Mouse (Mus musculus): Measurements from ENCODE around the gene Gm3435. TPM values are rescaled to one million over a fixed set of nuclear protein-coding genes. Genes with fewer than 3 reads are reported as not detected.
"Not testable (repeated sequence)": the region's sequence is repeated elsewhere in the genome, so short reads cannot be mapped to it uniquely, and the experiment has no call there.

The Gm3435 gene
- polyA plus RNA-seq, 1 experiment from 2014 or later, result 10.6 TPM

DNA sequence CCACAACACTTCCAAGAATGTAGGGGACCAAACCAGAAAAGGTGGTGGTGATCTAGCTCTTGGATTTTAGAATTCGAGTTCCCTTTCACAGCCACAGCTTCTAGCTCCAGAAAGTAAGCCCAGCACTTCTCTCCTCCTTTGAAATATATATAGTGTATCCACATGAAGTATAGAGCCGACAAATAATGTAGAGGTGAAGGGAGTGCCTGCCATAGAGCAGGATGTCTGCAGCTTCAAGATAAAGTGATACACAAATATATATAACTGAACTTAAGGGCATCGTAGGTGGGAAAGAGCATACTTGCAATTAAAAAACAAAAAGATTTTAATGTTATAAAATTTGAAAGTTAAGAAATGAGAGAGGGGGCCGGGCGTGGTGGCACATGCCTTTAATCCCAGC lies 15.8 kb upstream of the Gm3435 start:
- H3K27ac ChIP-seq; H3K9me3 ChIP-seq (replicated peaks); H3K4me1 ChIP-seq; H3K27me3 ChIP-seq; H3K36me3 ChIP-seq (ENCODE audit: poor library complexity, severe bottlenecking); ATAC-seq; H3K4me3 ChIP-seq; H3K4me2 ChIP-seq; H3K9ac ChIP-seq: not testable (repeated sequence)
- no CpG with 5 or more reads among the region's 5 CpGs for WGBS

DNA sequence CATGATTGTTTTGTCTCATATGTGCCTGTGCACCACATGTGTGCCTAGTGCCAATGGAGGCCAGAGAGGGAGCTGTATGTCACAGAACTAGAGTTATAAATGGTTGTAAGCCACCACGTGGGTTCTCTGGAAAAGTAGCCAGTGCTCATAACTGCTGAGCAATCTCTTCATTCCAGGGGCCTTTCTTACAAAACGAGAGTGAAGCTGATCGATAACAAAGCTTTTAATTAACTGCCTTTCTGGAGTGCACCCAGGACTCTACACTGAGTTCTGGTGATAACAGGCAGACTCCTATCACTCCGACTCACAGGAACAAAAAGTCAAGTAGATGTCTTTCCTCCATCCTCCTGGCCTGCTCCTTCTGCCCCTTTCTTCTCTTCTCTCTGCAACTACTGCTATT lies 9.9 kb upstream of the Gm3435 start:
- H3K4me3 ChIP-seq, ATAC-seq: not testable (repeated sequence)
- no CpG with 5 or more reads among the region's 4 CpGs for WGBS

DNA sequence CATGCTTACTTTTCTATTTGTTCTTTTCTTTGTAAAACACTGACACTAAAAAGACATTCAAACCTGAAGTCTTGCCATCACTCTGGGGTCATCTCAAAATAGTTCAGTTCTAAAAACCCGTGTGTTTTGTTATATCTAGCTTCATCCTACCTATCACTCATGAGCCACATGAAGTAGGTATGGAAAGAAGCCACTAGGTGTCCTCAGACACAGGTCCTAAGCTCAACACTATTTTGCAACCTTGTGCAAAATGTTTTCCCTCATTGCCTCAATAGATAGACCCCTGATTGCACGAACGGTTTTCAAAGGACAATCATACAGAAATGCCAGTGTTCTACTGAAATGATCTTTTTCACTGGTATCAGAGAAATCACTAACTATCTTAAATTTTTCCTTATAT lies 888 bp upstream of the Gm3435 start:
- not testable (repeated sequence) for H3K27ac ChIP-seq; H3K9ac ChIP-seq; H3K4me3 ChIP-seq; H3K4me1 ChIP-seq; H3K4me2 ChIP-seq; H3K36me3 ChIP-seq (ENCODE audit: poor library complexity, severe bottlenecking); H3K9me3 ChIP-seq (replicated peaks); ATAC-seq; H3K27me3 ChIP-seq
- no CpG with 5 or more reads among the region's 3 CpGs for WGBS

More for the DNA sequence above, 9.9 kb upstream of the Gm3435 start:
- not testable (repeated sequence) for H3K9ac ChIP-seq; H3K4me1 ChIP-seq; H3K36me3 ChIP-seq (ENCODE audit: poor library complexity, severe bottlenecking); H3K27me3 ChIP-seq; H3K27ac ChIP-seq; H3K4me2 ChIP-seq; H3K9me3 ChIP-seq (replicated peaks)

DNA sequence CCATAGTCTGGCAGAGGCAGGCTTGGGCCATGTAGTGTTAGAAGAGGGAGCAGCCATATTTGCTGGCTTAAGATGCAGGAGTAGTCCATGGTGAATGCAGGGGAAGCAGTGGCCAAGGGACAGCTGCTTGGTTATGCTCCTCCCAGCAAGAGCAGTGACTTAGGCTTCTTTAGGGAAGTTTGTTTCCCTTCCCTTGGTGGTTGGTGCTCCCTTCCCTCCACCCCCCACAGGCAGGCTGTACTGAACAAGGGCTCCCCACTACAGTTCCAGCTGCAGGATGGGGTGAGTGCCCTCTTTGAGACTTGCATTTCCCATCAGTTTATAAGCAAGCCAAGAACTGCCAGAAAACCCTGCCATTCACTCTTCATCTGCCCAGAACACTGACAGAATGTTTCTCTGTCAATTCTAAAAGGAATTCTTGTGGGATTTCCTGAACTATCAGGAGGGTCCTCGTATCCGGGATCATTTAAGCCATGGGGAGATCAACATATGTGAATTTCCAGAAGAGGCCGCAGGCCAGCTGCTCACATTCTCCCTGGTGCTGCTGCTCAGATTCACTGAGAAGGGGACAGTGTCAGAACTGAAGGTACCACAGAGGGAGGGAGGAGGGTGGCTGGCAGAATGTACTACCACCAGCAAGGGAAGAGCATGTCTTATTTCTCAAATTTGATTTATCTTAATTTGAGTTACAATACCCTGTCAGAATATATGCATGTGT lies 11.7 kb downstream of the Gm3435 start:
- not testable (repeated sequence) for H3K9me3 ChIP-seq (replicated peaks); H3K4me1 ChIP-seq; H3K4me2 ChIP-seq; ATAC-seq; H3K4me3 ChIP-seq; H3K27ac ChIP-seq; H3K36me3 ChIP-seq (ENCODE audit: poor library complexity, severe bottlenecking); H3K27me3 ChIP-seq; H3K9ac ChIP-seq
- WGBS, result 84% methylated on average over 3 of the region's 3 CpGs

- not testable (repeated sequence) for H3K4me3 ChIP-seq; H3K4me1 ChIP-seq; H3K9me3 ChIP-seq (replicated peaks); H3K27ac ChIP-seq; H3K27me3 ChIP-seq; H3K36me3 ChIP-seq (ENCODE audit: poor library complexity, severe bottlenecking); H3K4me2 ChIP-seq; H3K9ac ChIP-seq
- WGBS, result no CpG with 5 or more reads among the region's 97 CpGs
- peak; percentile 76 for ATAC-seq
These were observed 14.0 kb downstream of the Gm3435 start for GRCm38 (mm10) chr17:15023878-15024492.

- not testable (repeated sequence) for H3K4me3 ChIP-seq; H3K27ac ChIP-seq; H3K36me3 ChIP-seq (ENCODE audit: poor library complexity, severe bottlenecking); H3K27me3 ChIP-seq; H3K4me1 ChIP-seq; H3K4me2 ChIP-seq; H3K9me3 ChIP-seq (replicated peaks); H3K9ac ChIP-seq
- no CpG with 5 or more reads among the region's 48 CpGs for WGBS
- ATAC-seq, result peak; percentile 93
These were observed 14.7 kb downstream of the Gm3435 start for GRCm38 (mm10) chr17:15024502-15025193.

DNA sequence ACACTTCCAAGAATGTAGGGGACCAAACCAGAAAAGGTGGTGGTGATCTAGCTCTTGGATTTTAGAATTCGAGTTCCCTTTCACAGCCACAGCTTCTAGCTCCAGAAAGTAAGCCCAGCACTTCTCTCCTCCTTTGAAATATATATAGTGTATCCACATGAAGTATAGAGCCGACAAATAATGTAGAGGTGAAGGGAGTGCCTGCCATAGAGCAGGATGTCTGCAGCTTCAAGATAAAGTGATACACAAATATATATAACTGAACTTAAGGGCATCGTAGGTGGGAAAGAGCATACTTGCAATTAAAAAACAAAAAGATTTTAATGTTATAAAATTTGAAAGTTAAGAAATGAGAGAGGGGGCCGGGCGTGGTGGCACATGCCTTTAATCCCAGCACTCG lies 15.5 kb downstream of the Gm3435 start:
- H3K36me3 ChIP-seq (ENCODE audit: poor library complexity, severe bottlenecking); H3K4me3 ChIP-seq; H3K9ac ChIP-seq; H3K9me3 ChIP-seq (replicated peaks); H3K27me3 ChIP-seq; ATAC-seq; H3K4me2 ChIP-seq; H3K27ac ChIP-seq; H3K4me1 ChIP-seq: not testable (repeated sequence)
- WGBS, result no CpG with 5 or more reads among the region's 6 CpGs

DNA sequence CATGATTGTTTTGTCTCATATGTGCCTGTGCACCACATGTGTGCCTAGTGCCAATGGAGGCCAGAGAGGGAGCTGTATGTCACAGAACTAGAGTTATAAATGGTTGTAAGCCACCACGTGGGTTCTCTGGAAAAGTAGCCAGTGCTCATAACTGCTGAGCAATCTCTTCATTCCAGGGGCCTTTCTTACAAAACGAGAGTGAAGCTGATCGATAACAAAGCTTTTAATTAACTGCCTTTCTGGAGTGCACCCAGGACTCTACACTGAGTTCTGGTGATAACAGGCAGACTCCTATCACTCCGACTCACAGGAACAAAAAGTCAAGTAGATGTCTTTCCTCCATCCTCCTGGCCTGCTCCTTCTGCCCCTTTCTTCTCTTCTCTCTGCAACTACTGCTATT lies 21.4 kb downstream of the Gm3435 start:
- not testable (repeated sequence) for ATAC-seq; H3K27ac ChIP-seq; H3K36me3 ChIP-seq (ENCODE audit: poor library complexity, severe bottlenecking); H3K4me2 ChIP-seq; H3K4me3 ChIP-seq; H3K4me1 ChIP-seq; H3K27me3 ChIP-seq; H3K9me3 ChIP-seq (replicated peaks); H3K9ac ChIP-seq
- WGBS, result no CpG with 5 or more reads among the region's 4 CpGs

DNA sequence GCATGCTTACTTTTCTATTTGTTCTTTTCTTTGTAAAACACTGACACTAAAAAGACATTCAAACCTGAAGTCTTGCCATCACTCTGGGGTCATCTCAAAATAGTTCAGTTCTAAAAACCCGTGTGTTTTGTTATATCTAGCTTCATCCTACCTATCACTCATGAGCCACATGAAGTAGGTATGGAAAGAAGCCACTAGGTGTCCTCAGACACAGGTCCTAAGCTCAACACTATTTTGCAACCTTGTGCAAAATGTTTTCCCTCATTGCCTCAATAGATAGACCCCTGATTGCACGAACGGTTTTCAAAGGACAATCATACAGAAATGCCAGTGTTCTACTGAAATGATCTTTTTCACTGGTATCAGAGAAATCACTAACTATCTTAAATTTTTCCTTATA lies 30.5 kb downstream of the Gm3435 start:
- not testable (repeated sequence) for ATAC-seq; H3K36me3 ChIP-seq (ENCODE audit: poor library complexity, severe bottlenecking)
- no CpG with 5 or more reads among the region's 3 CpGs for WGBS

DNA sequence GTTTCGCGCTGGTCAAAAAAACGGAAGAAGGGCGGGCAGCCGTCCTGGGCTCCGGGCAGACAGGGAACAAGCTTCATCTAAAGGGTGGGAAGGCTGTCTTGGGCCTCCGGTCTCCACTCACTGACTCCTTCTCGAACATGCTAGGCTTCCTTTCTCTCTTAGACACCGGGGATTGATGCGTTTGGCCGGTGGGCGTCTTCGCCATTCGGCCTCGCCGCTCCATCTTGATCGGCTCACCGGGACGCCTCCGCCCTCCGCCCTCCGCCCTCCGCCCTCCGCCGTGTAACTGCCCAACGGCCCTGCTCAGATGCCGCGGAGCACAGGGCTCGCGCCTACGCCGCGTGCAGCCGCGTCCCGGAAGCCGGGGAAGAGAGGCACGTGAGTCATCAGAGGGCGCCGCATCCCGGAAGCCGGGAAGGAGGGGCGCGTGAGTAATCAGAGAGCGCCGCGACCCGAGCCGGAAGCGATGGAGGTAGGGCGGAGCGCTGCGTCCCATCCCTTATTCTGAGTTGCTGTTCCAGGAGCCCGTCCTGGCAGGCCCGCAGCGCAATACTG lies 31.3 kb downstream of the Gm3435 start, which contains the start of the genes Ermard, Tcte3 and Gm3448:
Ermard (plus strand) TSS at position 34 of the 555 bp plus-strand sequence.
Tcte3 (minus strand) TSS at position 314 of the 555 bp plus-strand sequence.
Gm3448 (minus strand) TSS at position 363 of the 555 bp plus-strand sequence.
- no CpG with 5 or more reads among the region's 56 CpGs for WGBS
- not testable (repeated sequence) for H3K4me1 ChIP-seq; H3K27me3 ChIP-seq; H3K27ac ChIP-seq; H3K4me3 ChIP-seq; H3K9ac ChIP-seq; H3K36me3 ChIP-seq (ENCODE audit: poor library complexity, severe bottlenecking); H3K9me3 ChIP-seq (replicated peaks); H3K4me2 ChIP-seq
- ATAC-seq, result peak; percentile 99

More for the DNA sequence above, 30.5 kb downstream of the Gm3435 start:
- not testable (repeated sequence) for H3K27ac ChIP-seq; H3K4me3 ChIP-seq; H3K9ac ChIP-seq; H3K4me1 ChIP-seq; H3K4me2 ChIP-seq; H3K9me3 ChIP-seq (replicated peaks); H3K27me3 ChIP-seq

GRCm38 (mm10) chr17:15050338-15050737 lies 40.4 kb downstream of the Gm3435 start:
- not testable (repeated sequence) for H3K36me3 ChIP-seq (ENCODE audit: poor library complexity, severe bottlenecking); H3K4me1 ChIP-seq; H3K4me2 ChIP-seq; H3K9me3 ChIP-seq (replicated peaks); H3K4me3 ChIP-seq; H3K27ac ChIP-seq; ATAC-seq; H3K9ac ChIP-seq; H3K27me3 ChIP-seq
- no CpG with 5 or more reads among the region's 1 CpGs for WGBS

DNA sequence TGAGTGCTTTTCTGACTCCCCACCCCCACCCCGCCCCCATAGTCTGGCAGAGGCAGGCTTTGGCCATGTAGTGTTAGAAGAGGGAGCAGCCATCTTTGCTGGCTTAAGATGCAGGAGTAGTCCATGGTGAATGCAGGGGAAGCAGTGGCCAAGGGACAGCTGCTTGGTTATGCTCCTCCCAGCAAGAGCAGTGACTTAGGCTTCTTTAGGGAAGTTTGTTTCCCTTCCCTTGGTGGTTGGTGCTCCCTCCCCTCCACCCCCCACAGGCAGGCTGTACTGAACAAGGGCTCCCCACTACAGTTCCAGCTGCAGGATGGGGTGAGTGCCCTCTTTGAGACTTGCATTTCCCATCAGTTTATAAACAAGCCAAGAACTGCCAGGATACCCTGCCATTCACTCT lies 42.8 kb downstream of the Gm3435 start:
- WGBS, result 60% methylated on average over 1 of the region's 1 CpGs

More for the DNA sequence above, 42.8 kb downstream of the Gm3435 start:
- not testable (repeated sequence) for ATAC-seq; H3K27ac ChIP-seq; H3K4me1 ChIP-seq; H3K4me3 ChIP-seq; H3K9me3 ChIP-seq (replicated peaks); H3K9ac ChIP-seq; H3K4me2 ChIP-seq; H3K27me3 ChIP-seq
- peaks cover 20% of the 10 kb centered on the region for H3K36me3 ChIP-seq (ENCODE audit: poor library complexity, severe bottlenecking)
